Mouse (Mus musculus) C2C12 (cell line): Measurements from ENCODE around the gene Etnppl. TPM values are rescaled to one million over a fixed set of nuclear protein-coding genes. Genes with fewer than 3 reads are reported as not detected.

Experiments
- H3K27me3 ChIP-seq: one replicate; pipeline ENCODE4 v1.6.1; 2011; ENCODE audit not compliant: control insufficient read depth, insufficient read depth, insufficient read length
- H3K36me3 ChIP-seq: one replicate; pipeline ENCODE4 v1.6.1; 2011; ENCODE audit not compliant: control insufficient read depth, insufficient read depth
- H3K4me3 ChIP-seq: one replicate; pipeline ENCODE4 v1.5.1; 2011; ENCODE audit warnings: mild to moderate bottlenecking, control low read depth; ENCODE audit not compliant: poor library complexity, insufficient read depth, severe bottlenecking
- H3K79me2 ChIP-seq: one replicate; pipeline ENCODE4 v1.6.1; 2011; ENCODE audit not compliant: control insufficient read depth, insufficient read depth
- H3K79me3 ChIP-seq: one replicate; pipeline ENCODE4 v1.6.1; 2011; ENCODE audit warnings: low read depth, control low read depth
- H3ac ChIP-seq: one replicate; pipeline ENCODE3; 2011; ENCODE audit warnings: low read depth; ENCODE audit not compliant: control insufficient read depth, insufficient read length
- CEBPB ChIP-seq: IDR thresholded peaks from one replicate; pipeline ENCODE4 v1.6.1; 2011; ENCODE audit warnings: low read depth, mild to moderate bottlenecking, control low read depth, moderate library complexity
- CTCF ChIP-seq: IDR thresholded peaks from one replicate; pipeline ENCODE4 v1.5.1; 2011; ENCODE audit not compliant: control insufficient read depth, insufficient read depth, insufficient read length
- FOSL1 ChIP-seq: IDR thresholded peaks from one replicate; pipeline ENCODE4 v1.8.0; 2011; ENCODE audit warnings: mild to moderate bottlenecking, low read length; ENCODE audit not compliant: poor library complexity, insufficient read depth, severe bottlenecking
- MAX ChIP-seq: IDR thresholded peaks from one replicate; pipeline ENCODE4 v1.6.1; 2011; ENCODE audit warnings: mild to moderate bottlenecking, control low read depth
- MYOD1 ChIP-seq: IDR thresholded peaks from one replicate; pipeline ENCODE4 v1.6.1; 2011; ENCODE audit warnings: low read depth; ENCODE audit not compliant: control insufficient read depth, insufficient read length
- MYOG ChIP-seq: IDR thresholded peaks from one replicate; pipeline ENCODE4 v1.6.1; 2011; ENCODE audit not compliant: control insufficient read depth, insufficient read length; ENCODE audit errors: extremely low read depth
- USF1 ChIP-seq: IDR thresholded peaks from one replicate; pipeline ENCODE4 v1.6.1; 2011; ENCODE audit warnings: low read depth, mild to moderate bottlenecking, control low read depth, moderate library complexity
- polyA plus RNA-seq: library from polyadenylated mRNA; unstranded; fragments of >200 nt; fragmentation: generic; extraction: Trizol; gene quantifications from one replicate; pipeline ENCODE4 v1.2.1, GENCODE M21; 2012; ENCODE audit warnings: missing spikeins

Gene Etnppl
- polyA plus RNA-seq, 1 experiment, result 0.01 TPM

DNA sequence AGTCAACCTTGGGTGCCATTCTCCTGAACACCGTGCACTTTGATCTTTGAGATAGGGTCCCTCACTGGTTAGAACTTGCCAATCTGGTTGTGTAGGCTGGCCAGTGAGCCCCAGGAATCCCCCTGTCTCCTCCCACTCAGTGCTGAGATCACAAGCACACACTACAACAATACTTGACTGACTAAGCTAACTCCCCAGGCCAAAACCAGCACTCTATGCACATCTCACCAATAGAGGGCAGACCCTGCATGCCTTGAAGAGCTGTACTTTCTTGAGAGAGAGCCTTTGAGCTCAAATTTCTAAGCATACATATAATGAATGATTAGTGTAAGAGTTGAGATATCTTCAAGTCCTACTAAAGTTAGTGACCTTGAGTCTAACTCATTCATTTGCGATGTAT, 9.3 kb upstream of the Etnppl start:
- Histone ChIP-seq H3K36me3 (no peaks in the 10 kb centered on the region), H3ac (no peak overlapping the region), H3K4me3 (no peak overlapping the region), H3K27me3 (no peaks in the 10 kb centered on the region), H3K79me2 (no peaks in the 10 kb centered on the region), H3K79me3 (no peaks in the 10 kb centered on the region)
- TF ChIP-seq CTCF (no peak), FOSL1 (no peak), CEBPB (no peak), USF1 (no peak), MYOD1 (no peak), MAX (no peak), MYOG (no peak)

DNA sequence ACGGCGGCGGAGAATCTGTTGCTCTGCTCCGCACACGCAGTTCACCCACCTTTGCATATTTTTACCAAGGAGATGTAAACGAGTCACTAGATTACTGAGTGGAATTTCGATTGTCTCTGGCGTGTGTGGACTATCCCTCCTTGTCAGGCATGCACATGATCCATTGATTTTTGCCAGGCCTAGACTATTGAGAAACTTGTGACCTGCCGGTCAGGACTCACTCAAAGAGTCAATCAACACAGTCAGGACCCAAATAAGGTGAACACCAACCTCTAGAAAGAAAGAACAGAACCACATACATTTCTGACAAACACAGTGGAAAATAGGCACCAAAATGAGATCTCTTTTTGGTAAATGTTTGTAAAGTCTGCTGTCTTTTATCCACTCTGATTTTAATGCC, 2.8 kb upstream of the Etnppl start:
- Histone ChIP-seq H3K4me3 (no peak overlapping the region), H3ac (no peak overlapping the region), H3K79me3 (no peaks in the 10 kb centered on the region), H3K36me3 (no peaks in the 10 kb centered on the region), H3K79me2 (no peaks in the 10 kb centered on the region), H3K27me3 (peaks cover 4% of the 10 kb centered on the region)
- TF ChIP-seq MAX (no peak), MYOD1 (no peak), MYOG (no peak), CEBPB (no peak), CTCF (no peak), FOSL1 (no peak), USF1 (no peak)

DNA sequence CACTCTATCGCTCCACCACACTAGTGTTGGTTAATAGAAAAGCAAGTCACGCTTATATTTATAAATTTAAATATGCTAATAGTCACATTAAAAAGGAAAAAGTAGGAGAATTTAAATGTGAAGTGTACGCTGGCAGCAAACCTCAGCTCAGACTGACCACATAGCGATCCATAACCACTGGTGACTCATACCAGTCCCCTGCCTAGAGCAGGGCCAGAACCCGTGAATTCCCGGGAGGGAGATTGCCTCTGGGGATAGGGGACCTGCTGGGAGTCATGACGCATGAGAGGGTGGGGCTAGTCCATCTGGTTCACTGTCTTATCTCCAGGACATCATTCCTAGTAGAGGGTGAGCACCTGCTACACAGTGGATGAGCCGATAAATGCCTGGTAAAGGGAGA, 1.6 kb upstream of the Etnppl start:
- Histone ChIP-seq H3K4me3 (no peak overlapping the region), H3K27me3 (peaks cover 4% of the 10 kb centered on the region), H3K36me3 (no peaks in the 10 kb centered on the region)

DNA sequence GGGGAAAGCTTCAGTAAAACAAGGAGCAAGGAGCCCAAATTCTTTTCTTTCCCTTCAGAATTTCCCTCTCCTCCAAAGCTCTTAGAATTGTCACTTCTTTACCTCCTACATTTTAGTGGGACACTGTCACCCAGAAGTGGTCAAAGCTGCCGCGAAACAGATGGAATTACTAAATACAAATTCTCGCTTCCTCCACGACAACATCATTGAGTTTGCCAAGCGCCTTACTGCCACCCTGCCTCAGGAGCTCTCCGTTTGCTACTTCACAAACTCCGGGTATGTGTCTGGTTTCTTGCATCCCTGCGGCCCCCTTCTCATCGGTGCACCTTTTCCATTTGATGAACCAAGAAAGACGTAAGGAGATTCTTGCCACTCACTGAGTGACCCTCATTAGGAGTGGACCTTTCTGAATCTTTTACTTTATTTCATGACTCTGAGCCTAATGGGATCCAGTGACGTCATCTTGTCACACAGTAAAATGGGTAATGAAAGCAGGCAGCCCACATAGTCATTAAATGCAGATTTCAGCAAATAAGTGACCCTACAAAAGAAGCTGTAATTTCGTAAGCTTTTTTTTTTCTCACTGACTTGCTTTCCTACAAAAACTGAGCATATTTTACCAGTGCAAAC, 3.4 kb downstream of the Etnppl start:
- Histone ChIP-seq H3K79me3 (no peaks in the 10 kb centered on the region), H3K79me2 (no peaks in the 10 kb centered on the region), H3K36me3 (no peaks in the 10 kb centered on the region), H3K4me3 (no peak overlapping the region), H3ac (no peak overlapping the region), H3K27me3 (peaks cover 4% of the 10 kb centered on the region)
- TF ChIP-seq MYOG (no peak), MYOD1 (no peak), USF1 (no peak), CTCF (no peak), MAX (no peak), CEBPB (no peak), FOSL1 (no peak)

More for the DNA sequence above, 1.6 kb upstream of the Etnppl start:
- Histone ChIP-seq H3K79me2 (no peaks in the 10 kb centered on the region), H3K79me3 (no peaks in the 10 kb centered on the region), H3ac (no peak overlapping the region)
- TF ChIP-seq MAX, result no peak
- no peak for TF ChIP-seq CTCF
- no peak for TF ChIP-seq USF1
- TF ChIP-seq MYOG, result no peak
- TF ChIP-seq FOSL1, result no peak
- no peak for TF ChIP-seq MYOD1
- no peak for TF ChIP-seq CEBPB

DNA sequence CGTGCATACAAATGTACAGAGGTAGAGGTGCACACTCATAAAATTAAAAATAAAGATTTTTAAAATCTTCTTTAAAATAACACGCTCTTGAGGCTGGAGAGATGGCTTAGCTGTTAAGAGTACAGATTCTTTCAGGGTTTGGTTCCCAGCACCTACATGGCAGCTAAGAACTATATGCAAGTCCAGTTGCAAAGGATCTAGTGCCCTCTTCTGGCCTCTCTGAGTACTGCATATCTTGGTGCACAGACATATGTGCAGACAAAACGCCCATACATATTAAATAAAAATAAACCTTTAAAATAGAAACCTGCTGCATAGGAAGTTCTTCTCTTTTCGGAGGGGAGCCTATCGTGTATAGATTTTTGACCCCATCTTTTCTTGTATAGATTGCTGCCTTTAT, 11.1 kb downstream of the Etnppl start:
- TF ChIP-seq FOSL1, result no peak
- TF ChIP-seq MYOG, result no peak
- no peak for TF ChIP-seq MYOD1
- TF ChIP-seq USF1, result no peak
- TF ChIP-seq MAX, result no peak
- TF ChIP-seq CTCF, result no peak
- no peak for TF ChIP-seq CEBPB

More for the DNA sequence above, 11.1 kb downstream of the Etnppl start:
- H3ac ChIP-seq, result no peak overlapping the region
- no peaks in the 10 kb centered on the region for H3K36me3 ChIP-seq
- H3K4me3 ChIP-seq, result no peak overlapping the region
- H3K79me3 ChIP-seq, result no peaks in the 10 kb centered on the region
- H3K27me3 ChIP-seq, result no peaks in the 10 kb centered on the region
- H3K79me2 ChIP-seq, result no peaks in the 10 kb centered on the region
